Mouse (Mus musculus) erythroid progenitor cell, adult 5-6 weeks (primary cell): ENCODE data around the gene Mreg. TPM values are rescaled to one million over a fixed set of nuclear protein-coding genes. Genes with fewer than 3 reads are reported as not detected.

Experiments used
- ATAC-seq: replicated peaks from 2 replicates; pipeline ENCODE4 v1.8.0; 2016; ENCODE audit warnings: moderate number of reproducible peaks, mild to moderate bottlenecking, moderate TSS enrichment, inconsistent platforms; ENCODE audit not compliant: poor library complexity, low FRiP score, severe bottlenecking
- total RNA-seq, 2 experiments: library from RNA; stranded (forward) in 1 of 2; stranded (reverse) in 1 of 2; fragments of 150-400 nt in 1 of 2; fragments of 186-747, 209-891 nt in 1 of 2; gene quantifications; 2 replicates each; pipeline versions ENCODE4 v1.2.3 to v1.2.4; 2015 to 2017; ENCODE audit warnings: low replicate concordance in 2 of 2

Gene Mreg
- total RNA-seq, 2 experiments from 2014 or later: not detected

GRCm38 (mm10) chr1:72228974-72229373 lies 16.9 kb upstream of the Mreg start:
- no peak for ATAC-seq

- ATAC-seq: no peak
Measured at GRCm38 (mm10) chr1:72227546-72227945, 15.4 kb upstream of the Mreg start.

DNA sequence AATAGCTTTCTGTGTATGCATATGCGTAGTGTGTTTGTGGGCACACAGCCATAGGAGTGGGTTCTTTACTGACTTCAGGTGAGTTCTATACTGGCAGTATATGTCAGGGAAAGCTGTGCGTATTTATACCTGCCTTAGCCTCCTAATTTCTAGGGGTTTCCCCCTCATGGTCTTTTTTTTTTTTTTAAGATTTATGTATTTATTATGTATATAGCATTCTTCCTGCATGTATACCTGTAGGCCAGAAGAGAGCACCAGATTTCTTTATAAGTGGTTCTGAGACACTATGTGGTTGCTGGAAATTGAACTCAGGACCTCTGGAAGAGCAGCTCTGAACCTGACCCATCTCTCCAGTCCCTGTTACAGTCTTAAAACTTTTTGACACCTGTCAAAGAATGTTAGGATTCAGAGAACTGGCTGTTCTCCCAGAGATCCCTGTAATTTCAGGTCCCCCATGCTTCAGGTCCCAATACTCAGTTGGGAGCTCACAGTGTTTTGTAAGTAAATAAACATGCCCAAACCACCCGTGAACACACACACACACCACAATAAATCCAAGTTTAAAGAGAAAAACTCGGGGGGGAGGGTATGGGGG lies 14.9 kb upstream of the Mreg start:
- no peak for ATAC-seq

DNA sequence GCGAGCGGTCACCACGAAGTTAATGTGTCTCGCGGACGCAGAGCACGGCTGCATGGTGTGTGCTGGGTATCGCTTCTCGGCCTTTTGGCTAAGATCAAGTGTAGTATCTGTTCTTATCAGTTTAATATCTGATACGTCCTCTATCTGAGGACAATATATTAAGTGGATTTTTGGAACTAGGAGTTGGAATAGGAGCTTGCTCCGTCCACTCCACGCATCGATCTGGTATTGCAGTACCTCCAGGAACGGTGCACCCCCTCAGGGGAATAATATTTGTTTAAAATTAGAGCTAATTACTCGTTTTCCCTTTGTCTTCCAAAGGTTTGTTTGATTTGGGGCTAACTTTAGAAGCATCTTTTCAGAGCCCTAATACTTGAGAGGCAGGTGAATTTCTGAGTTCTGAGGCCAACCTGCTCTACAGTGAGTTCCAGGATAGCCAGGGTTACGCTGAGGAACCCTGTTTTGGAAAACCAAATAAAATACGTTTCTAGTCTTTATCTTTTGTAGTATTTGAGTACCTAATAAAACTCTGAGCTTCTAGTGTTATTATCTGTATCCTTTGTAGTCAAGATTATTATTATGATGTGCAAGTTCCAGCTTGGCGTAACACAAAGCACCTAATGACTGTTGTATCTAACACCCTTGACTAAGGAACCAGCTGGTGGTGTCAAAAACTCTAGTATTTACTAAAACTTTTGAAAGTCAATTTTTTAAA lies 14.2 kb upstream of the Mreg start:
- ATAC-seq: peak; percentile 49; the same call in 1 of the 2 replicates

DNA sequence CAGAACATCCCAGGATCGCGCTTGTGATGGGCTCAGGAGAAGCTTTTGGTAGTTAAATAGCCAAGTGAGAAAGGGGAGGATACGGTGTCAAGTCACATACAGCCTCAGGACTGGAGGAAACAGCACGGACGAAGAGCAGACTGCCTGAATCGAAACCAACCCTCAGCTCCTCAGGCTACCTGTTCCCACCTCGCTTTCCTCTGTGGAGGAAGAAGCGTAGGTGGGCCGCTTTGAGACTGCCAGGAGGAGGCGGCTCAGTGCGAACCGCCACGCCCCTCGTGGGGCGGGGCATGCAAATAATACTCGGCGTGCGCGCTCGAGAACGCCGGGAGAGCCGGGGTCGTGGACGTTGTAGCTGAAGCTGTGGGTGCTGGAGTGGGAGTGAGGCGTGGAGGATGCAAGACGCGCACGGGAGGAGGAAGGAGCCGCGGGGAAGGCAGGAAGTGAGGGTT lies 13.6 kb upstream of the Mreg start:
- ATAC-seq: peak; percentile 91

- no peak for ATAC-seq
Measured at GRCm38 (mm10) chr1:72225054-72225718, 13.1 kb upstream of the Mreg start.

- ATAC-seq: no peak
Measured at GRCm38 (mm10) chr1:72220008-72220407, 7.9 kb upstream of the Mreg start.

DNA sequence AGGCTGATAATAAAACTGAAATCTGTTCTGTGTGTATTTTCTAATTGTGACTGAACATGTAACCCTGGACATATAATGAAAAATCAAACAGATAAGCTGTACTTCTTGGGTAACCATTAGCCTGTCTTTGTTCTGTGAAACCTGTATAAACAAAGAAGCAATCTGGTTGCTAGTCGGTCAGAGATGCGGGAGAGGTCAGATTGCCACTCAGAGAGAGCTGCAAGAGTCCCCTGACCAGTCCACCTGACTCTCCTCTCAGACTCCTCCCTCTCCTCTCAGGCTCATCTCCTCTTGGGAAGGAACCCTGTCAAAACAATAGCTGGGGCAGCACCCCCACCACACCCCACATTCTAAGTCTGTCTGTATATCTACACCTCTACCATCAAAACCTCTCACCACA lies 7.0 kb upstream of the Mreg start:
- ATAC-seq: no peak

GRCm38 (mm10) chr1:72218626-72219025 lies 6.5 kb upstream of the Mreg start:
- no peak for ATAC-seq

GRCm38 (mm10) chr1:72216761-72217160 lies 4.7 kb upstream of the Mreg start:
- no peak for ATAC-seq

GRCm38 (mm10) chr1:72215174-72215573 lies 3.1 kb upstream of the Mreg start:
- no peak for ATAC-seq

- no peak for ATAC-seq
Measured at GRCm38 (mm10) chr1:72214470-72214961, 2.4 kb upstream of the Mreg start.

DNA sequence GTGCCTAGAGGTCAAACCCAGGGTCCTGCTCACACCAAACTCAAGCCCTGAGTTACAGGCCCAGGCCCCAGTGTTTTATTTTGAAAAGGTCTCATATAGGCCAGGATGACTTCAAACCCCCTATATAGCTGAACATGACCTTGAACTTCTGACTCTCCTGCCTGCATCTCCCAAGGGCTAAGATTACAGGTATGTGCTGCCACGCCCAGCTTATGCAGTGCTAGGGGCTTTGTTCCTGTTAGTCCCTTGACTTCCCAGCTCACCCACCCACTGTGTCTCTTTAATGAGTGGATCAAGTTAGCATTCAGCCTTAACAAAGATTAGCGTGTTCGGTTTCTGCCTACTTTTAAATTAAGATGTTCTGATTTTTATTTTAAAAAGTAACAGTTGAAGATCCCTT lies 1.8 kb upstream of the Mreg start:
- no peak for ATAC-seq

- ATAC-seq: no peak
Measured at GRCm38 (mm10) chr1:72210803-72211679, 1.1 kb downstream of the Mreg start.

DNA sequence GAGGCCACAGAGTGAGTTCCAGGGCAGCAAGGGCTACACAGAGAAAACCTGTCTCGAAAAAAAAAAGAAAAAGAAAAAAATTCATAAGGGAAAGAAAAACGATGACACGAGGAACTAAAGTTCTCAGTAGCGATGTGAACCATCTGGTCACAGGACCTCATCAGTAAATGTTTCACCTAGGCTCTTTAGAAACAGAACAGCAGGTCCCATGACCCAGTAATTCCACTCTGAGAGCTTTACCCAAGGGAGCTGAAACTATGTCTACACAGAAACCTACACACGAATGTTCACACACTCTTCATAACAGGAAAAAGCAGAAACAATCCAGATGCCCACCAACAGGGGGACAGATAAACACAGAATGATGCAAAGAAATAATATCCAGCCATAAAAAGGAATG lies 4.0 kb downstream of the Mreg start:
- no peak for ATAC-seq

- ATAC-seq: no peak
Measured at GRCm38 (mm10) chr1:72205113-72205512, 7.0 kb downstream of the Mreg start.

GRCm38 (mm10) chr1:72203204-72203603 lies 8.9 kb downstream of the Mreg start:
- no peak for ATAC-seq

- ATAC-seq: no peak
Measured at GRCm38 (mm10) chr1:72202705-72203104, 9.4 kb downstream of the Mreg start.

- no peak for ATAC-seq
Measured at GRCm38 (mm10) chr1:72202068-72202467, 10.0 kb downstream of the Mreg start.

- ATAC-seq: no peak
Measured at GRCm38 (mm10) chr1:72201126-72201525, 11.0 kb downstream of the Mreg start.
